Mouse (Mus musculus): ENCODE measurements around the gene Bag3. TPM values are rescaled to one million over a fixed set of nuclear protein-coding genes. Genes with fewer than 3 reads are reported as not detected.
"Not testable (repeated sequence)": the region's sequence is repeated elsewhere in the genome, so short reads cannot be mapped to it uniquely, and the experiment has no call there.

The Bag3 gene
- polyA plus RNA-seq, 1 experiment, result 27.6 TPM

- Histone ChIP-seq H3K4me3 (ENCODE audit: insufficient read depth, low read depth, low read length) (no peak overlapping the region), H3K27ac (ENCODE audit: insufficient read depth, low read depth, low read length) (no peak overlapping the region), H3K27me3 (replicated peaks; ENCODE audit: control insufficient read depth, insufficient read depth, low read length) (no peaks in the 10 kb centered on the region), H3K4me1 (ENCODE audit: control insufficient read depth, insufficient read depth, low read length) (no peaks in the 10 kb centered on the region), H3K36me3 (ENCODE audit: control insufficient read depth, insufficient read depth, low read length) (no peaks in the 10 kb centered on the region)
- no peak for TF ChIP-seq POLR2A (IDR thresholded peaks at IDR 0.05; ENCODE audit: low read depth, low read length)
- TF ChIP-seq CTCF (conservative IDR thresholded peaks at IDR 0.05; ENCODE audit: insufficient read depth, insufficient read length, low read depth, low read length), result no peak
- 57% methylated on average over 7 of the region's 7 CpGs for WGBS
- no peak for DNase-seq
Observed at GRCm38 (mm10) chr7:128566311-128566710, 42.9 kb downstream of the Bag3 start.

GRCm38 (mm10) chr7:128567561-128568244 is 44.3 kb downstream of the Bag3 start:
- Histone ChIP-seq H3K36me3 (ENCODE audit: control insufficient read depth, insufficient read depth, low read length) (no peaks in the 10 kb centered on the region), H3K4me1 (ENCODE audit: control insufficient read depth, insufficient read depth, low read length) (no peaks in the 10 kb centered on the region), H3K27me3 (replicated peaks; ENCODE audit: control insufficient read depth, insufficient read depth, low read length) (no peaks in the 10 kb centered on the region), H3K4me3 (ENCODE audit: insufficient read depth, low read depth, low read length) (no peak overlapping the region), H3K27ac (ENCODE audit: insufficient read depth, low read depth, low read length) (no peak overlapping the region)
- DNase-seq, result no peak
- WGBS, result 93% methylated on average over 8 of the region's 8 CpGs
- no peak for TF ChIP-seq CTCF (conservative IDR thresholded peaks at IDR 0.05; ENCODE audit: insufficient read depth, insufficient read length, low read depth, low read length)

GRCm38 (mm10) chr7:128569429-128569828 is 46.0 kb downstream of the Bag3 start:
- not testable (repeated sequence) for H3K27ac ChIP-seq (ENCODE audit: insufficient read depth, low read depth, low read length); H3K4me1 ChIP-seq (ENCODE audit: control insufficient read depth, insufficient read depth, low read length); H3K36me3 ChIP-seq (ENCODE audit: control insufficient read depth, insufficient read depth, low read length); DNase-seq; H3K4me3 ChIP-seq (ENCODE audit: insufficient read depth, low read depth, low read length); H3K27me3 ChIP-seq (replicated peaks; ENCODE audit: control insufficient read depth, insufficient read depth, low read length)
- 80% methylated on average over 2 of the region's 2 CpGs for WGBS

- no peaks in the 10 kb centered on the region for H3K4me1 ChIP-seq (ENCODE audit: control insufficient read depth, insufficient read depth, low read length)
- 93% methylated on average over 8 of the region's 8 CpGs for WGBS
- H3K4me3 ChIP-seq (ENCODE audit: insufficient read depth, low read depth, low read length), result no peak overlapping the region
- no peaks in the 10 kb centered on the region for H3K27me3 ChIP-seq (replicated peaks; ENCODE audit: control insufficient read depth, insufficient read depth, low read length)
- TF ChIP-seq POLR2A (IDR thresholded peaks at IDR 0.05; ENCODE audit: low read depth, low read length) (no peak), CTCF (conservative IDR thresholded peaks at IDR 0.05; ENCODE audit: insufficient read depth, insufficient read length, low read depth, low read length) (no peak)
- no peaks in the 10 kb centered on the region for H3K36me3 ChIP-seq (ENCODE audit: control insufficient read depth, insufficient read depth, low read length)
- no peak for DNase-seq
- no peak overlapping the region for H3K27ac ChIP-seq (ENCODE audit: insufficient read depth, low read depth, low read length)
Observed at GRCm38 (mm10) chr7:128569987-128570656, 46.7 kb downstream of the Bag3 start.

GRCm38 (mm10) chr7:128570657-128571056 is 47.2 kb downstream of the Bag3 start:
- not testable (repeated sequence) for DNase-seq; H3K27me3 ChIP-seq (replicated peaks; ENCODE audit: control insufficient read depth, insufficient read depth, low read length); H3K4me1 ChIP-seq (ENCODE audit: control insufficient read depth, insufficient read depth, low read length); H3K27ac ChIP-seq (ENCODE audit: insufficient read depth, low read depth, low read length); H3K4me3 ChIP-seq (ENCODE audit: insufficient read depth, low read depth, low read length); H3K36me3 ChIP-seq (ENCODE audit: control insufficient read depth, insufficient read depth, low read length)
- 80% methylated on average over 7 of the region's 7 CpGs for WGBS

GRCm38 (mm10) chr7:128572030-128572429 is 48.6 kb downstream of the Bag3 start:
- WGBS, result 72% methylated on average over 4 of the region's 4 CpGs
- Histone ChIP-seq H3K36me3 (ENCODE audit: control insufficient read depth, insufficient read depth, low read length) (no peaks in the 10 kb centered on the region), H3K27me3 (replicated peaks; ENCODE audit: control insufficient read depth, insufficient read depth, low read length) (no peaks in the 10 kb centered on the region), H3K4me1 (ENCODE audit: control insufficient read depth, insufficient read depth, low read length) (no peaks in the 10 kb centered on the region), H3K4me3 (ENCODE audit: insufficient read depth, low read depth, low read length) (no peak overlapping the region), H3K27ac (ENCODE audit: insufficient read depth, low read depth, low read length) (no peak overlapping the region)
- TF ChIP-seq CTCF (conservative IDR thresholded peaks at IDR 0.05; ENCODE audit: insufficient read depth, insufficient read length, low read depth, low read length) (no peak), POLR2A (IDR thresholded peaks at IDR 0.05; ENCODE audit: low read depth, low read length) (no peak)
- no peak for DNase-seq

- 95% methylated on average over 5 of the region's 5 CpGs for WGBS
- no peak for DNase-seq
Observed at GRCm38 (mm10) chr7:128575211-128575610, 51.8 kb downstream of the Bag3 start.

More at GRCm38 (mm10) chr7:128575211-128575610, 51.8 kb downstream of the Bag3 start:
- Histone ChIP-seq H3K4me3 (ENCODE audit: insufficient read depth, low read depth, low read length) (no peak overlapping the region), H3K27me3 (replicated peaks; ENCODE audit: control insufficient read depth, insufficient read depth, low read length) (no peaks in the 10 kb centered on the region), H3K4me1 (ENCODE audit: control insufficient read depth, insufficient read depth, low read length) (no peaks in the 10 kb centered on the region), H3K36me3 (ENCODE audit: control insufficient read depth, insufficient read depth, low read length) (no peaks in the 10 kb centered on the region), H3K27ac (ENCODE audit: insufficient read depth, low read depth, low read length) (no peak overlapping the region)
- TF ChIP-seq CTCF (conservative IDR thresholded peaks at IDR 0.05; ENCODE audit: insufficient read depth, insufficient read length, low read depth, low read length), result no peak
- TF ChIP-seq POLR2A (IDR thresholded peaks at IDR 0.05; ENCODE audit: low read depth, low read length), result no peak
